Mouse (Mus musculus): ENCODE data around the gene Itpkc. TPM values are rescaled to one million over a fixed set of nuclear protein-coding genes. Genes with fewer than 3 reads are reported as not detected.

The Itpkc gene
- polyA plus RNA-seq, 2 experiments, result 1.3 to 2.0 TPM

GRCm38 (mm10) chr7:27243211-27243610 is 14.8 kb upstream of the Itpkc start:
- Histone ChIP-seq H3K4me3 (ENCODE audit: insufficient read depth in 1 of 2, low read depth in 2 of 2, low read length in 2 of 2) (no peak overlapping the region), H3K36me3 (replicated peaks; ENCODE audit: control insufficient read depth, insufficient read depth, low read depth) (no peaks in the 10 kb centered on the region), H3K4me1 (replicated peaks; ENCODE audit: control insufficient read depth in 2 of 2, insufficient read depth in 2 of 2, low read length in 1 of 2) (no peaks in the 10 kb centered on the region), H3K4me2 (ENCODE audit: low read depth) (no peak overlapping the region), H3K27me3 (ENCODE audit: control insufficient read depth, insufficient read depth, low read length) (no peaks in the 10 kb centered on the region), H3K27ac (no peak overlapping the region), H3K9ac (replicated peaks) (no peak overlapping the region), H3K9me3 (ENCODE audit: control insufficient read depth, low read length) (no peaks in the 10 kb centered on the region)
- ATAC-seq (ENCODE audit: insufficient read depth), result no peak
- TF ChIP-seq EP300 (IDR thresholded peaks at IDR 0.05; ENCODE audit: low read depth), result no peak
- TF ChIP-seq CTCF (IDR thresholded peaks at IDR 0.05; ENCODE audit: low read depth), result no peak
- no peak for DNase-seq (ENCODE audit: low read depth in 3 of 3, low spot score in 3 of 3)
- WGBS (ENCODE audit: insufficient replicate concordance), result 60% methylated on average over 8 of the region's 8 CpGs

GRCm38 (mm10) chr7:27238568-27238967 is 10.1 kb upstream of the Itpkc start:
- H3K27ac ChIP-seq, result no peak overlapping the region
- H3K4me1 ChIP-seq (replicated peaks; ENCODE audit: control insufficient read depth in 2 of 2, insufficient read depth in 2 of 2, low read length in 1 of 2), result peaks cover 3 to 5% of the 10 kb centered on the region in 2 experiments
- no peak for TF ChIP-seq EP300 (IDR thresholded peaks at IDR 0.05; ENCODE audit: low read depth)
- TF ChIP-seq CTCF (IDR thresholded peaks at IDR 0.05; ENCODE audit: low read depth), result no peak
- H3K9ac ChIP-seq (replicated peaks), result no peak overlapping the region
- ATAC-seq (ENCODE audit: insufficient read depth) (no peak), DNase-seq (ENCODE audit: low read depth in 3 of 3, low spot score in 3 of 3) (no peak)
- no peak overlapping the region for H3K4me2 ChIP-seq (ENCODE audit: low read depth)
- no peaks in the 10 kb centered on the region for H3K27me3 ChIP-seq (ENCODE audit: control insufficient read depth, insufficient read depth, low read length)
- no peaks in the 10 kb centered on the region for H3K36me3 ChIP-seq (replicated peaks; ENCODE audit: control insufficient read depth, insufficient read depth, low read depth)
- WGBS (ENCODE audit: insufficient replicate concordance), result 76% methylated on average over 5 of the region's 5 CpGs
- H3K4me3 ChIP-seq (ENCODE audit: insufficient read depth in 1 of 2, low read depth in 2 of 2, low read length in 2 of 2), result no peak overlapping the region
- no peaks in the 10 kb centered on the region for H3K9me3 ChIP-seq (ENCODE audit: control insufficient read depth, low read length)

- Histone ChIP-seq H3K4me1 (replicated peaks; ENCODE audit: control insufficient read depth in 2 of 2, insufficient read depth in 2 of 2, low read length in 1 of 2) (peaks cover 6% of the 10 kb centered on the region in 2 experiments), H3K27me3 (ENCODE audit: control insufficient read depth, insufficient read depth, low read length) (no peaks in the 10 kb centered on the region), H3K27ac (no peak overlapping the region), H3K4me3 (ENCODE audit: insufficient read depth in 1 of 2, low read depth in 2 of 2, low read length in 2 of 2) (no peak overlapping the region), H3K36me3 (replicated peaks; ENCODE audit: control insufficient read depth, insufficient read depth, low read depth) (no peaks in the 10 kb centered on the region), H3K9ac (replicated peaks) (no peak overlapping the region), H3K4me2 (ENCODE audit: low read depth) (no peak overlapping the region), H3K9me3 (ENCODE audit: control insufficient read depth, low read length) (no peaks in the 10 kb centered on the region)
- DNase-seq (ENCODE audit: low read depth in 3 of 3, low spot score in 3 of 3), result no peak
- TF ChIP-seq EP300 (IDR thresholded peaks at IDR 0.05; ENCODE audit: low read depth) (no peak), CTCF (IDR thresholded peaks at IDR 0.05; ENCODE audit: low read depth) (peak; percentile 32; the same call in 1 of the 2 replicates)
- no peak for ATAC-seq (ENCODE audit: insufficient read depth)
- 69% methylated on average over 2 of the region's 2 CpGs for WGBS (ENCODE audit: insufficient replicate concordance)
Observed at GRCm38 (mm10) chr7:27237527-27237926, 9.1 kb upstream of the Itpkc start.

- H3K4me1 ChIP-seq (replicated peaks; ENCODE audit: control insufficient read depth in 2 of 2, insufficient read depth in 2 of 2, low read length in 1 of 2), result peaks cover 6 to 8% of the 10 kb centered on the region in 2 experiments
- H3K9me3 ChIP-seq (ENCODE audit: control insufficient read depth, low read length), result no peaks in the 10 kb centered on the region
- TF ChIP-seq EP300 (IDR thresholded peaks at IDR 0.05; ENCODE audit: low read depth) (no peak), CTCF (IDR thresholded peaks at IDR 0.05; ENCODE audit: low read depth) (no peak)
- ATAC-seq (ENCODE audit: insufficient read depth), result no peak
- no peaks in the 10 kb centered on the region for H3K27me3 ChIP-seq (ENCODE audit: control insufficient read depth, insufficient read depth, low read length)
- no peak overlapping the region for H3K27ac ChIP-seq
- H3K9ac ChIP-seq (replicated peaks), result no peak overlapping the region
- 77% methylated on average over 2 of the region's 2 CpGs for WGBS (ENCODE audit: insufficient replicate concordance)
- DNase-seq (ENCODE audit: low read depth in 3 of 3, low spot score in 3 of 3), result no peak
- no peaks in the 10 kb centered on the region for H3K36me3 ChIP-seq (replicated peaks; ENCODE audit: control insufficient read depth, insufficient read depth, low read depth)
- no peak overlapping the region for H3K4me3 ChIP-seq (ENCODE audit: insufficient read depth in 1 of 2, low read depth in 2 of 2, low read length in 2 of 2)
- no peak overlapping the region for H3K4me2 ChIP-seq (ENCODE audit: low read depth)
Observed at GRCm38 (mm10) chr7:27235726-27236125, 7.3 kb upstream of the Itpkc start.

- Histone ChIP-seq H3K9me3 (ENCODE audit: control insufficient read depth, low read length) (no peaks in the 10 kb centered on the region), H3K9ac (replicated peaks) (peak overlapping the region; percentile 38), H3K36me3 (replicated peaks; ENCODE audit: control insufficient read depth, insufficient read depth, low read depth) (no peaks in the 10 kb centered on the region), H3K4me2 (ENCODE audit: low read depth) (peak overlapping the region; percentile 73), H3K27ac (no peak overlapping the region), H3K4me1 (replicated peaks; ENCODE audit: control insufficient read depth in 2 of 2, insufficient read depth in 2 of 2, low read length in 1 of 2) (peaks cover 10 to 12% of the 10 kb centered on the region in 2 experiments), H3K27me3 (ENCODE audit: control insufficient read depth, insufficient read depth, low read length) (no peaks in the 10 kb centered on the region), H3K4me3 (ENCODE audit: insufficient read depth in 1 of 2, low read depth in 2 of 2, low read length in 2 of 2) (peak overlapping the region; percentile 59 to 92)
- DNase-seq (ENCODE audit: low read depth in 3 of 3, low spot score in 3 of 3) (no peak), ATAC-seq (ENCODE audit: insufficient read depth) (no peak)
- WGBS (ENCODE audit: insufficient replicate concordance), result 4% methylated on average over 6 of the region's 6 CpGs
- TF ChIP-seq CTCF (IDR thresholded peaks at IDR 0.05; ENCODE audit: low read depth) (no peak), EP300 (IDR thresholded peaks at IDR 0.05; ENCODE audit: low read depth) (no peak)
Observed at GRCm38 (mm10) chr7:27233300-27233699, 4.8 kb upstream of the Itpkc start.

Measured in liver, embryonic 14.5 days (tissue).